Mouse (Mus musculus): Measurements from ENCODE around the gene Tbc1d30.
A peak's percentile ranks its signal among the peaks of the same experiment; 100 is the strongest.

The Tbc1d30 gene

GRCm38 (mm10) chr10:121364801-121365564 lies 13.9 kb upstream of the Tbc1d30 start, which contains the start of gene Gns:
TSS of gene Gns (plus strand) at chr10:121365090.
- DNase-seq, result peak; percentile 86

GRCm38 (mm10) chr10:121364306-121364705 lies 13.2 kb upstream of the Tbc1d30 start:
- DNase-seq, result no peak

GRCm38 (mm10) chr10:121363201-121363600 lies 12.1 kb upstream of the Tbc1d30 start:
- no peak for DNase-seq

- no peak for DNase-seq
Observed at GRCm38 (mm10) chr10:121360358-121360757, 9.3 kb upstream of the Tbc1d30 start.

GRCm38 (mm10) chr10:121351692-121352290 lies 713 bp upstream of the Tbc1d30 start:
- DNase-seq, result no peak

GRCm38 (mm10) chr10:121350357-121351065 lies 567 bp downstream of the Tbc1d30 start:
- peak; percentile 63 for DNase-seq

- DNase-seq, result no peak
Observed at GRCm38 (mm10) chr10:121349244-121349643, 1.8 kb downstream of the Tbc1d30 start.

GRCm38 (mm10) chr10:121343867-121344266 lies 7.2 kb downstream of the Tbc1d30 start:
- DNase-seq, result peak; percentile 41

- no peak for DNase-seq
Observed at GRCm38 (mm10) chr10:121342260-121342659, 8.8 kb downstream of the Tbc1d30 start.

GRCm38 (mm10) chr10:121340754-121341593 lies 10.1 kb downstream of the Tbc1d30 start:
- DNase-seq, result no peak

- DNase-seq, result peak; percentile 17
Observed at GRCm38 (mm10) chr10:121336536-121336935, 14.5 kb downstream of the Tbc1d30 start.

- DNase-seq, result peak; percentile 82
Observed at GRCm38 (mm10) chr10:121334576-121334975, 16.5 kb downstream of the Tbc1d30 start.

- peak; percentile 81 for DNase-seq
Observed at GRCm38 (mm10) chr10:121330940-121331339, 20.1 kb downstream of the Tbc1d30 start.

- DNase-seq, result no peak
Observed at GRCm38 (mm10) chr10:121329586-121329985, 21.5 kb downstream of the Tbc1d30 start.

- no peak for DNase-seq
Observed at GRCm38 (mm10) chr10:121326167-121326566, 24.9 kb downstream of the Tbc1d30 start.

GRCm38 (mm10) chr10:121323493-121323892 lies 27.6 kb downstream of the Tbc1d30 start:
- DNase-seq, result no peak

- DNase-seq, result peak; percentile 58
Observed at GRCm38 (mm10) chr10:121318397-121318950, 32.6 kb downstream of the Tbc1d30 start.

- DNase-seq, result no peak
Observed at GRCm38 (mm10) chr10:121316361-121316760, 34.7 kb downstream of the Tbc1d30 start.

GRCm38 (mm10) chr10:121315321-121316283 lies 35.5 kb downstream of the Tbc1d30 start:
- DNase-seq, result peak; percentile 18

GRCm38 (mm10) chr10:121314186-121314585 lies 36.9 kb downstream of the Tbc1d30 start:
- DNase-seq, result no peak

GRCm38 (mm10) chr10:121313049-121313448 lies 38.0 kb downstream of the Tbc1d30 start:
- DNase-seq, result no peak
